Mouse (Mus musculus) erythroblast, adult 5-6 weeks (primary cell): ENCODE measurements around the gene Dennd4c. TPM values are rescaled to one million over a fixed set of nuclear protein-coding genes. Genes with fewer than 3 reads are reported as not detected.

Source experiments
- ATAC-seq: replicated peaks from 2 replicates; pipeline ENCODE4 v1.8.0; 2016; ENCODE audit warnings: moderate number of reproducible peaks, mild to moderate bottlenecking, moderate TSS enrichment, inconsistent platforms; ENCODE audit not compliant: poor library complexity, low FRiP score, severe bottlenecking
- total RNA-seq, 2 experiments: library from RNA; stranded (forward) in 1 of 2; stranded (reverse) in 1 of 2; fragments of 150-400 nt in 1 of 2; fragments of 200-764, 138-1000 nt in 1 of 2; gene quantifications; 2 replicates each; pipeline versions ENCODE4 v1.2.3 to v1.2.4; 2015 to 2017; ENCODE audit warnings: low replicate concordance in 2 of 2

Gene Dennd4c
- 5.2 and 7.5 TPM in 2 replicates for total RNA-seq (2015; ENCODE audit: low replicate concordance)
- total RNA-seq (2017; ENCODE audit: low replicate concordance): 5.5 and 6.6 TPM in 2 replicates

GRCm38 (mm10) chr4:86748336-86749291 is at the start of gene Dennd4c:
Gene Dennd4c, plus strand, starts transcription at chr4:86748555.
- peak; percentile 92 for ATAC-seq

- ATAC-seq: no peak
Observed at GRCm38 (mm10) chr4:86699161-86699865, 49.0 kb upstream of the Dennd4c start.

- no peak for ATAC-seq
Observed at GRCm38 (mm10) chr4:86708801-86709200, 39.6 kb upstream of the Dennd4c start.

GRCm38 (mm10) chr4:86710034-86710650 is 38.2 kb upstream of the Dennd4c start:
- no peak for ATAC-seq

- ATAC-seq: no peak
Observed at GRCm38 (mm10) chr4:86710666-86711215, 37.6 kb upstream of the Dennd4c start.

GRCm38 (mm10) chr4:86712751-86713195 is 35.6 kb upstream of the Dennd4c start:
- ATAC-seq: no peak

- ATAC-seq: no peak
Observed at GRCm38 (mm10) chr4:86713518-86713917, 34.8 kb upstream of the Dennd4c start.

- ATAC-seq: no peak
Observed at GRCm38 (mm10) chr4:86715341-86715740, 33.0 kb upstream of the Dennd4c start.

GRCm38 (mm10) chr4:86717176-86717575 is 31.2 kb upstream of the Dennd4c start:
- no peak for ATAC-seq

GRCm38 (mm10) chr4:86718878-86719577 is 29.3 kb upstream of the Dennd4c start:
- no peak for ATAC-seq

GRCm38 (mm10) chr4:86721856-86722358 is 26.4 kb upstream of the Dennd4c start:
- ATAC-seq: no peak

- ATAC-seq: no peak
Observed at GRCm38 (mm10) chr4:86725175-86725574, 23.2 kb upstream of the Dennd4c start.

- no peak for ATAC-seq
Observed at GRCm38 (mm10) chr4:86726141-86726540, 22.2 kb upstream of the Dennd4c start.

- no peak for ATAC-seq
Observed at GRCm38 (mm10) chr4:86729829-86730228, 18.5 kb upstream of the Dennd4c start.

- peak; percentile 91 for ATAC-seq
Observed at GRCm38 (mm10) chr4:86734088-86734841, 14.1 kb upstream of the Dennd4c start.

- ATAC-seq: peak; percentile 84
Observed at GRCm38 (mm10) chr4:86739308-86739993, 8.9 kb upstream of the Dennd4c start.

GRCm38 (mm10) chr4:86749361-86749841 is 1.0 kb downstream of the Dennd4c start:
- 0 out of 2 replicates have a peak, but pooled peaks have one; percentile 17 for ATAC-seq
